Mouse (Mus musculus): Measurements from ENCODE around the gene Tmem81. TPM values are rescaled to one million over a fixed set of nuclear protein-coding genes. Genes with fewer than 3 reads are reported as not detected.
"Not testable (repeated sequence)": the region's sequence is repeated elsewhere in the genome, so short reads cannot be mapped to it uniquely, and the experiment has no call there.

Tmem81 gene
- 1.2 and 1.6 TPM in 2 replicates for polyA plus RNA-seq (2016; fragmentation: Nextera tagmentation; extraction: Ambion mirVana)

DNA sequence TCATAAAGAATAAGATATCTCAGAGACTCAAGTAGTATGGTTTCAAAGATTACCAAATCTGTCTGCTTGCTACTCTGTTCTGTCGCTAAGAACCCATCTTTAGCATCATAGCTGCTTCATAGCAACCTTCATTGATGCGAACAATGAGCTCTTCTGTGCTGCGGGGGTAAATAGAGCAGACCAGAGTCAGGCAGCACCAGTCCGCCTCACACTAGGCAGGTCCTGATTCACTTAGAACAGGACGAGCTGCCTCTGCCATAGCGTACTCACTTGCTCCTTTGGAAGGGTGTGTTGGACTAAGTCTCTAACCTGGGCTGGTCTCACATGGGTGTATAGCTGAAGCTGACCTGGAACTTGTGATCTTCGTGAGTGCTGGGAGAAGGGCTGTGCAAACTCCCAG, at the start of gene Tmem81:
Gene Tmem81, plus strand, starts transcription at position 173 of the 400 bp plus-strand sequence.
- 96% methylated on average over 7 of the region's 7 CpGs for WGBS
- Histone ChIP-seq H3K4me3 (no peak within 1 kb of the TSS), H3K27me3 (ENCODE audit: low read depth, poor library complexity, severe bottlenecking) (no peaks in the 10 kb centered on the region), H3K36me3 (peaks cover 77% of the 10 kb centered on the region), H3K9me3 (replicated peaks) (no peaks in the 10 kb centered on the region), H3K4me1 (no peaks in the 10 kb centered on the region), H3K27ac (replicated peaks) (no peak within 1 kb of the TSS)
- no peak for DNase-seq (ENCODE audit: low spot score)

DNA sequence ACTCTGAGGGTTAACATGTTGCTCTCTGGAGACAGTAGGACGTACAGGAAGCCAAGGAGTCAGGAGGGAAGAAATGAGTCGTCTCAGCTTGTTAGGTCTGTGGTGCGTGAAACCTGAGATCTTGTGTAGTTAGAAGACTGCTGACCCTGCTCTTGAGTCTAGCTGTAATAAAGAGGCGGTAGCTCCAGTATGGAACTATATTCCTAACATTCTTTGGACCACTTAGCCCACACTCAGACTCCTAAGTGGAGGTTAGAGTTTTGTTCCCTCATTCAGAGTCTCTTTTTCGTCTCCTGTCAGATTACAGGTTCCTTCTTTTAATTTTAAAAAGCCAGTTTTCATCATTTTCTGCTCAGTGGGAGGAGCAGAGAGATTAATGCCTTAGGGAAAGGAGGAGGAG, 41.4 kb upstream of the Tmem81 start:
- peaks cover 56% of the 10 kb centered on the region for H3K36me3 ChIP-seq
- H3K4me3 ChIP-seq, result no peak overlapping the region
- 92% methylated on average over 5 of the region's 5 CpGs for WGBS
- H3K9me3 ChIP-seq (replicated peaks), result no peaks in the 10 kb centered on the region
- DNase-seq (ENCODE audit: low spot score), result no peak
- no peaks in the 10 kb centered on the region for H3K27me3 ChIP-seq (ENCODE audit: low read depth, poor library complexity, severe bottlenecking)
- H3K4me1 ChIP-seq, result no peaks in the 10 kb centered on the region
- H3K27ac ChIP-seq (replicated peaks), result no peak overlapping the region

DNA sequence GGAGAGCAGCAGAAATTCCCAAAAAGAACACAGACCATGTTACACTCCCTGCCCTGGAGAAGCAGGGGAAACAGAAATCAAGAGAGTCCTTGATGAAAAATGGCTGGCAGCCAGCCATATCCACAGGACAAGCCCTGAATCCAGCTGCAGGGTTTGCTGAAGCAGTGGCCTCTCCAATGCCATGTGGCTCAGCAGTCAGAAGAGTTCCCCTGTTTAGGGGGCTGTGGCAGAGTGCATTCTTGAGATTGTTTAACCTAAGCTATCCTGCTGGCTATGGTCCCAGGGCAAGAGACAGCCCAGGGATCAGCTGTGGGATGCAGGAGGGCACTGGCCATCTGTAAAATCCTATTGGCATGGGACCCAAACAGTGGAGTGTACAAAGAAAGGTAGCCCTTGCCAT, 37.1 kb upstream of the Tmem81 start:
- no peaks in the 10 kb centered on the region for H3K9me3 ChIP-seq (replicated peaks)
- H3K27me3 ChIP-seq (ENCODE audit: low read depth, poor library complexity, severe bottlenecking), result no peaks in the 10 kb centered on the region
- no peak overlapping the region for H3K27ac ChIP-seq (replicated peaks)
- no peak overlapping the region for H3K4me3 ChIP-seq
- no peaks in the 10 kb centered on the region for H3K4me1 ChIP-seq
- peaks cover 28% of the 10 kb centered on the region for H3K36me3 ChIP-seq
- DNase-seq (ENCODE audit: low spot score), result no peak

DNA sequence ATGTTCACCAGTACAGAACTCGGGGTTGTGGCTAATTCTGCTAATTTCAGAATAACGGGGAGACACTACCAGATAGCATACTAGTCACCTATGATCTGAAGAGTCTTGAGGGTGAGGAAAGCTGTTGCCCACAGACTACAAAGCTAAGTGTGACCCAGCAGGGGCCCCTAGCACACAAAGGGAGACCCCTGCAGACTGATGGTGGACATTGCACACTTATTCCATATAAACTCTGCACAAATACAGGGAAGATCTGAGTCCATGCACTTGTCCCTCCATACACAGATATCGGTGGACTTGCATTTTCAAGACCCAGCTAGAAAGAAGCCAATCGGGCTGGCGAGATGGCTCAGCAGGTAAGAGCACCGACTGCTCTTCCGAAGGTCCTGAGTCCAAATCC, 36.5 kb upstream of the Tmem81 start:
- peaks cover 22% of the 10 kb centered on the region for H3K36me3 ChIP-seq
- no peak overlapping the region for H3K27ac ChIP-seq (replicated peaks)
- H3K4me1 ChIP-seq, result no peaks in the 10 kb centered on the region
- 94% methylated on average over 7 of the region's 7 CpGs for WGBS
- no peak for DNase-seq (ENCODE audit: low spot score)
- no peak overlapping the region for H3K4me3 ChIP-seq
- H3K27me3 ChIP-seq (ENCODE audit: low read depth, poor library complexity, severe bottlenecking), result no peaks in the 10 kb centered on the region
- H3K9me3 ChIP-seq (replicated peaks), result no peaks in the 10 kb centered on the region

DNA sequence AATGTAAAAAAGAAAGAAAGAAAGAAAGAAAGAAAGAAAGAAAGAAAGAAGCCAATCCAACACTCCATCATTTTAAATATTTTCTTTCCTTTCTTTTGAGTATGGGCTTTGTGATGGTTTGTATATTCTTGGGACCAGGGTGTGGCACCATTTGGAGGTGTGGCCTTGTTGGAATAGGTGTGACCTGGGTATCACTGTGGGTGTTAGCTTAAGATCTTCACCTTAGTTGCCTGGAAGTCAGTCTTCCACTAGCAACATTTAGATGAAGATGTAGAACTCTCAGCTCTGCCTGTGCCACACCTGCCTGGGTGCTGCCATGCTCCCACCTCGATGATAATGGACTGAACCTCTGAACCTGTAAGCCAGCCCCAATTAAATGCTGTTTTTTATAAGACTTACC, 36.0 kb upstream of the Tmem81 start:
- not testable (repeated sequence) for H3K4me1 ChIP-seq; H3K9me3 ChIP-seq (replicated peaks); H3K4me3 ChIP-seq; H3K27ac ChIP-seq (replicated peaks); DNase-seq (ENCODE audit: low spot score); H3K27me3 ChIP-seq (ENCODE audit: low read depth, poor library complexity, severe bottlenecking)
- H3K36me3 ChIP-seq, result peaks cover 17% of the 10 kb centered on the region
- 86% methylated on average over 1 of the region's 1 CpGs for WGBS

DNA sequence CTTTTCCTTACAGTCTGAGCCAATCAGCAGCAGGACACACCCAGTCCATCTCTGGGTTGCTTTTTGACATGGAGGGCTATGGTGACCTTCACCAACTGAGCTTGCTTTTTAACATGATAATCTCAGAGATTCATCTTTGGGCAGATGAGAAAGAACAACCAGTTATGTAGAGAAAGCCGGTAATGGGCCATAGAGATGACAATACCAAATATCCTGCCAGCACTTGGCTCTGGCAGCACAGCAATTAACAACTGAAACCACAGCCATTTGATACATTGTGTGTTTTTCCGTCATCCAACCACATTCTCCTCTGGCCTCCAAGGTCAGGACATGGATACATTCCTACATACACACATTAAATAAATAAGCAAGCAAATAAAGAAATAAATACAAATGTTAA, 35.0 kb upstream of the Tmem81 start:
- peaks cover 8% of the 10 kb centered on the region for H3K36me3 ChIP-seq
- no peak for DNase-seq (ENCODE audit: low spot score)
- no peak overlapping the region for H3K27ac ChIP-seq (replicated peaks)
- WGBS, result 94% methylated on average over 2 of the region's 2 CpGs
- no peak overlapping the region for H3K4me3 ChIP-seq
- H3K4me1 ChIP-seq, result peaks cover 7% of the 10 kb centered on the region
- H3K9me3 ChIP-seq (replicated peaks), result no peaks in the 10 kb centered on the region
- H3K27me3 ChIP-seq (ENCODE audit: low read depth, poor library complexity, severe bottlenecking), result no peaks in the 10 kb centered on the region

DNA sequence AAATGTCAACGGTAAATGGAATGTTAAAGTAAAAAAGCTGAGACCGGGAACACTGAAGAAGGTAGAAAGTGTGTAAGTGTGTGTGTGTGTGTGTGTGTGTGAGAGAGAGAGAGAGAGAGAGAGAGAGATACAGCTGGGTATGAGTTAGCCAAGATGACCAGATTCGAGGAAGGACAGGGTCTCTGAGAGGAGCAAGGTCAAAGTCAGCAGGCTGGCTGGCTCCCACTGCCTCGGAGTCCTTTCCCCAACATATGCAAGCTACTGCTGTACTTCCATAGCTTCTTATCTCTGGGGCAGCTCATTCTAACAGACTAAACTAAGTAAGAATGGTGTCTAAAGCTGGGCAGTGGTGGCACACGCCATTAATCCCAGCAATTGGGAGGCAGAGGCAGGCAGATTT, 34.5 kb upstream of the Tmem81 start:
- no peak for DNase-seq (ENCODE audit: low spot score)
- WGBS, result 92% methylated on average over 5 of the region's 5 CpGs
- Histone ChIP-seq H3K4me3 (no peak overlapping the region), H3K4me1 (peaks cover 12% of the 10 kb centered on the region), H3K27ac (replicated peaks) (no peak overlapping the region), H3K36me3 (peaks cover 6% of the 10 kb centered on the region), H3K9me3 (replicated peaks) (no peaks in the 10 kb centered on the region), H3K27me3 (ENCODE audit: low read depth, poor library complexity, severe bottlenecking) (no peaks in the 10 kb centered on the region)

DNA sequence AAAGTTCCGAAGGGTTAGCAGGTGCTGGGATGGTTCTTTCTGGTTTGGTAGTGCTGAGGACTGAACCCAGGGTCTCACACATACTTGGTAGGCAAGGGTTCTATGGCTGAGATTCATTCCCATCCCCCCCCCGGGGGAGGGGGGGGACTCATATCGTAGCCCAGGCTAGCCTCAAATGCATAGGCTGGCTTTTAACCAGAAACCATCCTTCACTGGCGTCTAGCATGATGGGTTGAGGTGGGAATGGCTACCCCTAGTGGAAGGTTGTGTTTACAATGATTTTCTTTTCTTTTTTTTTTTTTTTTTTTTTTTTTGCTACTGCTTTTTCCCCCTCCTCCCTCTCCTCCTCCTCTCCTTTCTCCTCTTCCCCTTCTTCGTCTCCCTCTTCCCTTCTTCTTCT, 33.5 kb upstream of the Tmem81 start:
- Histone ChIP-seq H3K27ac (replicated peaks) (no peak overlapping the region), H3K4me3 (no peak overlapping the region), H3K4me1 (peaks cover 14% of the 10 kb centered on the region), H3K9me3 (replicated peaks) (no peaks in the 10 kb centered on the region), H3K27me3 (ENCODE audit: low read depth, poor library complexity, severe bottlenecking) (no peaks in the 10 kb centered on the region), H3K36me3 (no peaks in the 10 kb centered on the region)
- 61% methylated on average over 5 of the region's 5 CpGs for WGBS
- no peak for DNase-seq (ENCODE audit: low spot score)

DNA sequence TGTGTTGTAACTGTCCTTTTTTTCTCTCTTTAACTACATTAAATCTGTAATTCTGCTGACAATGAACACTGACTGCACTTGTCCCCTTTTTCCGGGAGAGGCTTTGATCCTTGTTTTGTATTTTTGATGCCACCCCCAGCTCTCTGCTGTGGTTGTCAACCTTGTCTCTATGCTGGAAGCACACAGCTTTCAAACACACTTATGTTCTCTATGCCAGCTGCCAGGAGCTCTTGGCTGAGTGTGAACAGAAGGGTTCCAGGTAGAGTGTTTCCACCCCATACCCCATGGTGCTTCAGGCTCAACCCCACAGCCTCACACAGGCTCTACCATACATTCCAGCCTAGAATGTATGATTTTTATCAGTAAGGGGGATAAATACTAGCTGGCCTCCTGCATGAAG, 31.5 kb upstream of the Tmem81 start:
- Histone ChIP-seq H3K9me3 (replicated peaks) (no peaks in the 10 kb centered on the region), H3K4me3 (no peak overlapping the region), H3K36me3 (no peaks in the 10 kb centered on the region), H3K27me3 (ENCODE audit: low read depth, poor library complexity, severe bottlenecking) (no peaks in the 10 kb centered on the region), H3K27ac (replicated peaks) (no peak overlapping the region), H3K4me1 (peaks cover 31% of the 10 kb centered on the region)
- 97% methylated on average over 1 of the region's 1 CpGs for WGBS
- DNase-seq (ENCODE audit: low spot score), result no peak

DNA sequence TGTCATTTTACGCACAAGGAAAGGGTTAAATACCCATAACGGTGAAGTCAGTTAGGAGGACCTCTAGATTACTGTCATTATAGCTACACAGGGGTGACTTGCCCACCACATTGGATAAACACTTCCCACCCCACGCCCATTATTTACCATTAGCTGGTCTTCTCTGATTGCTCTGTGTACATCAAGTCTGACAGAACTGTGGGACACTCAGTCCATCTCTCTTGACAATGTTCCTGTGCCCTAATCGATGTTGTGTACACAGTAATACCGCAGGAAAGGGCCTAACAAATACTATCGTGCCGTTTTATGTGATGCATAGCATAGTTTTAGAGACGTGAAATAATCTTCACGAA, 29.5 kb upstream of the Tmem81 start:
- H3K4me1 ChIP-seq, result peaks cover 31% of the 10 kb centered on the region
- peak overlapping the region; percentile 95 for H3K27ac ChIP-seq (replicated peaks)

DNA sequence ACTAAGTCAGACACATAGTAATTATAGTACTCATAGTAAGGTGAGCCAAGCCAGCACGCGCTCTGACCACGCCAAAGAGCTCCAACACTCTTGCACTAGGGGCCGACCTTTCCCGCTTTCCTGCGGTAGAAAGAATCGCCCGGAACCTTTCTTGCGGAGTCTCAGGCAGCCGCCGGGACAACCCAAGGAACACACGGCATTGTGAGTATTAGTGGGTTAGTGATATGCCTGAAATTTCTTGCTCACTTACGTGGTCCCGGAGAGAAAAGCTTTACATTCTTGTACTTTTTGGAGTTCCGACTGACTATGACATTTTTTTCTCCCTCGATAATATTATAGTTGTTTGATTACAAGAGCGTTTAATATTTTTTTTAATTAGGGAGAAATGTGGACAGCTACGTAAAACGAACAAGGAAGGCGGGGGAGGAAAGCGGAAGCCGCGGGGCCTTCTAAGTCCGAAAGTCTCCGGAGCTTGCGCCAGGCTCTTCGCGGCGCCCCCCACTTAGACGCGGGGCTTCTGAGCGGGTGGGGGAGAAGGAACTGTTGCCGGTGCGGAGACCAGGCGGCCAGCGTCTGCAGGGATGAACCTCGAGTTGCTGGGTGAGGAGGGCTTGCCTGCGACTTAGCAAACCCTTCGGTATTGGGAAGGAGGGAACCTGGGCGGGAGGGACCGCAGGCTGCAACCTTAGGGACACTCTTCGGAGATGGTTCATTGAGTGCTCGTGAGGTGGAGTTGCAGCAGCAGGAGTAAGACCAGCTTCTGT, 28.9 kb upstream of the Tmem81 start, which contains the start of gene Rbbp5:
Gene Rbbp5, plus strand, starts transcription at position 438 of the 764 bp plus-strand sequence.
- H3K4me1 ChIP-seq, result peaks cover 31% of the 10 kb centered on the region
- H3K36me3 ChIP-seq, result no peaks in the 10 kb centered on the region
- under 1% methylated on average over 43 of the region's 43 CpGs for WGBS
- H3K9me3 ChIP-seq (replicated peaks), result no peaks in the 10 kb centered on the region
- H3K4me3 ChIP-seq, result peak within 1 kb of the TSS; percentile 82
- DNase-seq (ENCODE audit: low spot score), result peak; percentile 87
- peak within 1 kb of the TSS; percentile 95 for H3K27ac ChIP-seq (replicated peaks)
- no peaks in the 10 kb centered on the region for H3K27me3 ChIP-seq (ENCODE audit: low read depth, poor library complexity, severe bottlenecking)

More for the DNA sequence above, 29.5 kb upstream of the Tmem81 start:
- no peaks in the 10 kb centered on the region for H3K27me3 ChIP-seq (ENCODE audit: low read depth, poor library complexity, severe bottlenecking)
- H3K9me3 ChIP-seq (replicated peaks), result no peaks in the 10 kb centered on the region
- H3K4me3 ChIP-seq, result peak overlapping the region; percentile 82
- no peaks in the 10 kb centered on the region for H3K36me3 ChIP-seq
- 4% methylated on average over 9 of the region's 9 CpGs for WGBS
- no peak for DNase-seq (ENCODE audit: low spot score)

DNA sequence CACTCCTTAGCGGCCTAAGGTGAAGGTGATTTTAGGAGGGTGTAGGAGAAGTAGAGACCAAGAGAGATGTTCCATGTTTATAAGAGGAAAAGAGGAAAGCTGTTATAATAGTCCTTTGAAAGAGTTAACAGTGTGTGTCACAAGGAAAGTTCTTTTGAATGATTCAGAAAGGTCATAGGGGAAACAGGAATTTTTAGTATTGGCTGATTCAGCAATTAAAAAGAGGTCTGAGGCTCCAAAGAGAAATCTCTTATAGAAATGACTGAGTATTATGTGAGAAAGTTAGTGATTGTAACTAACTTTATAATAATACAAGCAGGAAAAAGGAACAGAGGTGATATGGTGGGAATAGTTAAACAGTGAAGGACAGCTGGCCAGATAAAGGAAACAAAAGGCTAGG, 26.6 kb upstream of the Tmem81 start:
- DNase-seq (ENCODE audit: low spot score), result no peak
- Histone ChIP-seq H3K27me3 (ENCODE audit: low read depth, poor library complexity, severe bottlenecking) (no peaks in the 10 kb centered on the region), H3K9me3 (replicated peaks) (no peaks in the 10 kb centered on the region), H3K4me1 (peaks cover 31% of the 10 kb centered on the region), H3K27ac (replicated peaks) (no peak overlapping the region), H3K36me3 (peaks cover 8% of the 10 kb centered on the region), H3K4me3 (no peak overlapping the region)
- WGBS, result 89% methylated on average over 1 of the region's 1 CpGs

DNA sequence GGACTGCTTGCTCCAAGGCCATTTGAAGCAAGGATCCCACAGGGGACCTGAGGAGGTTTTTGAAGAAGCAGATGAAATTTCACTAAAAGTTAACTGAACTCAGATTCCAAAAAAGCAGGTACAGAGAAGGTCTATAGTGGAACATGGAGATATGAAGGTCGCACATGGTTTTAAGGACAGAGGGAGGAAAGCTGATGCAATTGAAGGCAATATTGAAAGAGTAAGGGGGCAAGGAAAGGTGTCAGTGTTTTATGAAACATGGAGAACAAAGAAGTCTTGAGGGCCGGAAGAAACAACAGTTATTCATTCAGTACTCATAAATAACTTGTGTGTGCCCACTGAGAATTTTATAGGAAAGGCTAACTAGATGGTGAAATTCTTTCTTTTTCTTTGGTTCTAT, 24.4 kb upstream of the Tmem81 start:
- H3K27me3 ChIP-seq (ENCODE audit: low read depth, poor library complexity, severe bottlenecking), result no peaks in the 10 kb centered on the region
- no peak overlapping the region for H3K27ac ChIP-seq (replicated peaks)
- no peak overlapping the region for H3K4me3 ChIP-seq
- H3K4me1 ChIP-seq, result peaks cover 18% of the 10 kb centered on the region
- peaks cover 30% of the 10 kb centered on the region for H3K36me3 ChIP-seq
- no peaks in the 10 kb centered on the region for H3K9me3 ChIP-seq (replicated peaks)
- DNase-seq (ENCODE audit: low spot score), result no peak
- WGBS, result 94% methylated on average over 2 of the region's 2 CpGs
